Mouse (Mus musculus): ENCODE measurements around the gene Phc1.

- no peak for TF ChIP-seq CTCF (IDR thresholded peaks at IDR 0.05; ENCODE audit: low read depth, low read length)
- TF ChIP-seq EP300 (IDR thresholded peaks at IDR 0.05; ENCODE audit: insufficient read depth, low read depth, low read length) = peak; percentile 100
Observed at GRCm38 (mm10) chr6:122342125-122342524, 1.8 kb upstream of the Phc1 start.
